Mouse (Mus musculus) neural tube, embryonic 15.5 days (tissue): ENCODE data around the gene Rtl8c. TPM values are rescaled to one million over a fixed set of nuclear protein-coding genes. Genes with fewer than 3 reads are reported as not detected.
"Not testable (repeated sequence)": the region's sequence is repeated elsewhere in the genome, so short reads cannot be mapped to it uniquely, and the experiment has no call there.

ENCODE experiments used
- ATAC-seq: fragments of 200-750 bp; cut with Nextera tagmentation; 2 replicates; pipeline ENCODE4 v1.8.0; 2017; ENCODE audit warnings: mild to moderate bottlenecking, moderate TSS enrichment, moderate library complexity; ENCODE audit not compliant: low FRiP score
- H3K27ac ChIP-seq: fragments of 300-500 bp; sonication (generic); replicated peaks from 2 replicates; pipeline ENCODE4 v1.5.1; 2015; ENCODE audit warnings: mild to moderate bottlenecking, inconsistent platforms
- H3K27me3 ChIP-seq: fragments of 300-500 bp; sonication (generic); replicated peaks from 2 replicates; pipeline ENCODE4 v1.6.1; 2015; ENCODE audit warnings: inconsistent platforms
- H3K36me3 ChIP-seq: fragments of 300-500 bp; sonication (generic); 2 replicates; pipeline ENCODE4 v1.6.1; 2015; ENCODE audit warnings: inconsistent platforms
- H3K4me1 ChIP-seq: fragments of 300-500 bp; sonication (generic); 2 replicates; pipeline ENCODE4 v1.6.1; 2015; ENCODE audit warnings: inconsistent platforms
- H3K4me2 ChIP-seq: fragments of 300-500 bp; sonication (generic); 2 replicates; pipeline ENCODE4 v1.6.1; 2015; ENCODE audit warnings: inconsistent platforms, mild to moderate bottlenecking, moderate library complexity
- H3K4me3 ChIP-seq: fragments of 300-500 bp; sonication (generic); replicated peaks from 2 replicates; pipeline ENCODE4 v1.5.1; 2015; ENCODE audit warnings: mild to moderate bottlenecking, inconsistent platforms
- H3K9ac ChIP-seq: fragments of 300-500 bp; sonication (generic); replicated peaks from 2 replicates; pipeline ENCODE4 v1.6.1; 2015; ENCODE audit warnings: mild to moderate bottlenecking, inconsistent platforms
- H3K9me3 ChIP-seq: fragments of 300-500 bp; sonication (generic); replicated peaks from 2 replicates; pipeline ENCODE4 v1.6.1; 2016; ENCODE audit warnings: inconsistent platforms
- WGBS: fragments of 180-500 bp; shearing (Covaris S2); methylation state at CpG from one replicate; pipeline ENCODE4 v1.1.7; 2015; ENCODE audit warnings: mixed read lengths; 5-methylcytosine and 5-hydroxymethylcytosine counted together
- polyA plus RNA-seq: library from polyadenylated mRNA; unstranded; fragments of >200 nt; fragmentation: Nextera tagmentation; extraction: Ambion mirVana; gene quantifications from 2 replicates; pipeline ENCODE4 v1.2.1, GENCODE M21; 2015

Rtl8c gene
- polyA plus RNA-seq: 225 and 274 TPM in 2 replicates

DNA sequence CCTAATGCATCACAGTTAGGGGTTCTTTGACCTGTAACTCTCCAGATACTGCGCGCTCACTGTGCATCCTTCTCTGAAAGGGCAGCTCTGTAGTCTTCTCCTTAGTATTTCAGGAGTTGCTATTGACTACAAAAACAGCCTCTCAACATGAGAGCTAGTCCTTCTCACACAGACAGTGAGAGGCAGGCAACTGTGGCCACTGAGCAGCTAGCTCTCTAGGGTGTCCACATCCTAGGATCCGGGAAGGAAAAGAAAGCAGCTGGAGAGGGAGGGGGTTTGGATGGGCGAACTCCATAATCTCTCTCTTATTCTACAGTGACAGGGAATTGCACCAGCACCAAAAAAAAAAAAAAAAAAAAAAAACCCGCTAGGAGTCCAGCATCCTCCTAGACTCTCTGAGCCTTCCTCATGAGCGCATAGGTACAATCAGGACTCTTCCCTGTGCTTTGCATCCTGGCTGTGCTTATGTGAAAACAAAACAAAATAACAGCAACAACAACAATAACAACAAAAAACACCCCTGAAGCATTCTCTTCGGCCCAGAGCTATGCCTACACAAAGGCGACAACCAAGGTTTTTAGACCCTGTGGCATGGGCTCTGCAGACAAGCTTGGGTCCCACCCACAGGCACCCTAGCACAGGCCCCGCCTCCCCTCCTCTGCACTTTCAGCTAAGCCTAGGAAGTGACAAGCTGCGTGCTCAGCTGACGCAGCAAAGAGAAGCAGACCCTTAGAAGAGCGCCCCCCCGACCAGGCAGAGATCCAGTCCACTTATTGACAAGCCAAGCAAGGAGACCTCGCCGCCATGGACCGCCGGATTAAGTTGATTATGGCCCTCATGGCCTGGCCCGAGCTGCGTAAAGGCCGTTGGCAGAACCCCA is at the start of gene Rtl8c:
Gene Rtl8c (plus strand): TSS at position 791 of the 880 bp plus-strand sequence.
- ATAC-seq: peak; percentile 97
- WGBS: 27% methylated on average over 19 of the region's 20 CpGs
- no peaks in the 10 kb centered on the region for H3K4me1 ChIP-seq
- peak within 1 kb of the TSS; percentile 53 for H3K4me2 ChIP-seq
- H3K36me3 ChIP-seq: no peaks in the 10 kb centered on the region
- peak within 1 kb of the TSS; percentile 51 for H3K9ac ChIP-seq
- H3K27me3 ChIP-seq: no peaks in the 10 kb centered on the region
- H3K4me3 ChIP-seq: peak within 1 kb of the TSS; percentile 49
- peak within 1 kb of the TSS; percentile 84 for H3K27ac ChIP-seq
- H3K9me3 ChIP-seq: no peaks in the 10 kb centered on the region

DNA sequence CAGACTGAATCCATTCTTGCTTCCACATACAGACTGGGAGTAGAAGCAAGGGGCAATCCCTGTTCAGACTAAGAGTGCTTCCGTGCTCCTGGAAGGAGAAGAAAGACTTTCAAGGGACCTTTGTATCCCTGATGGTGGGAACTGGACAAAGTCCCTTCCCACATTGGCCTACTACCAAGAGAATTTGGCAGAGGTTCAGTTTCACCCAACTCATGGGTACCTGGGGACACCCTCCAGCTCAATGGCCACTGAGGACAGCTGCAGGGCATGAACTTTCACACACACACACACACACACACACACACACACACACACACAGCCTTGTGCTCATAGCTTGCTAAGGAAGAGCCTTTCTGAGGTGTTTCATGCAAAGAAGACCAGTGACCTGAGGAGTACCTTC is 28.5 kb upstream of the Rtl8c start:
- no peaks in the 10 kb centered on the region for H3K27me3 ChIP-seq
- H3K27ac ChIP-seq: no peak overlapping the region
- 92% methylated on average over 1 of the region's 1 CpGs for WGBS
- no peaks in the 10 kb centered on the region for H3K36me3 ChIP-seq
- H3K9ac ChIP-seq: no peak overlapping the region
- no peak overlapping the region for H3K4me2 ChIP-seq
- H3K4me1 ChIP-seq: no peaks in the 10 kb centered on the region
- H3K4me3 ChIP-seq: no peak overlapping the region
- no peak for ATAC-seq
- H3K9me3 ChIP-seq: no peaks in the 10 kb centered on the region

DNA sequence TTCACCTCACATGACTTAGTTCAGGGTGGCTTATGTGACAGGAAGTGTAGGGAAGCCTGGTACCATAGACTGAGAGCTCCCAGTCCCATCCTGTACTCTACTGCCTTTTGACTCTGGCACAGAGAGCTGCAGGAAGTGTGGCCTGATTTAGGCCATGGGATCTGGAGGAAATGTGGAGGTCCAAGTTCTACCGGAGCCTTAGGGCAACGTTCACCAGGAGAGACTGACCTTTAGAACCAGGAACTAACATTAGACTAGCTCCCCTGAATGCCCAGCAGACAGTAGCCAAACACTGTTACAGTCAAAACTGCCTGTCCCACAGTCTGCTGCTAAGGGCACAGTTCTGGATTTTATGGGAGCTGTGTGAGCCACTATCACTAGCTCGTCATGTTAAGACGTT is 26.4 kb upstream of the Rtl8c start:
- WGBS: 91% methylated on average over 2 of the region's 4 CpGs
- not testable (repeated sequence) for H3K27me3 ChIP-seq

DNA sequence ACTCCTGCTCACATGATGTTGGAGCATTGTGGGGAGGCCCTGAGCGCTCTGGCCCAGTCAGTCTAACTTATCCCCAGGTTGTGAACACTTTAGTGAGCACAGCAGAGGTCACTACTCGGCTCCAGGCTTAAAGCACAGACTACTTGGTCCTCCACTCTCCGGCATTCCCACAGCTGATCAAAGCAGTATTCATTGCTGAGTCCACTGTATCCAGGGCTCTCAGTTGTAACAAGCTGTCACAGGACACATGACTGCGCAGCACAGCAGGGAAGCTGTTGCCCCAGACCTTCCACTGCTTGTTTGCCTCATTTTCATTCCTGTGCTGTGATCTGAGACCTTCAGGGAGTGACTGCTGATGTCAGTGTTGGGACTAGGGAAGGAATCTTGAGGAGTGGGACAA is 24.4 kb upstream of the Rtl8c start:
- WGBS: 76% methylated on average over 3 of the region's 4 CpGs
- not testable (repeated sequence) for ATAC-seq, H3K27me3 ChIP-seq

More for the DNA sequence above, 26.4 kb upstream of the Rtl8c start:
- H3K4me3 ChIP-seq, ATAC-seq, H3K27ac ChIP-seq, H3K9ac ChIP-seq, H3K4me1 ChIP-seq, H3K36me3 ChIP-seq, H3K4me2 ChIP-seq, H3K9me3 ChIP-seq: not testable (repeated sequence)

DNA sequence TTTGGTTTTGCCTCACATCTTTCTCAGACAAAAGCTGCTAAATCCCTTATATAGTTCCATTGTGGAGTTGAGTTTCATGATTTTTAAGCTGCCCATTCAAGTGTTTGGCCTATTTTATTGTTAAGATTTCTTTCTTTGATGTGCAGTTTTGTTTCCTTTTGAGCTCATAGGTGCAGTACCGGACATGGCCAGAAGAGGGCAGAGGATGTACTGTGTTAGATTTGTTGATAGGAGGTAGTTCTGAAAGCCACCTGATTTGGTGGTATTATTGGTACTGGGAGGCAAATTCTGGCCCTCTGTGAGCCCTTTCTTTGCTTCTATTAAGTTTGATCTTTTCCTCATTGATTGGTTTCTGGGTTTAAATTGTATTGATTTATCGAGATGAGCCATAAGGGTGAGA is 7.8 kb upstream of the Rtl8c start:
- not testable (repeated sequence) for H3K4me1 ChIP-seq, H3K4me2 ChIP-seq, H3K9ac ChIP-seq, H3K27ac ChIP-seq, H3K36me3 ChIP-seq, H3K27me3 ChIP-seq, H3K9me3 ChIP-seq, H3K4me3 ChIP-seq, ATAC-seq
- 42% methylated on average over 2 of the region's 2 CpGs for WGBS

More for the DNA sequence above, 24.4 kb upstream of the Rtl8c start:
- not testable (repeated sequence) for H3K4me1 ChIP-seq, H3K4me3 ChIP-seq, H3K4me2 ChIP-seq, H3K27ac ChIP-seq, H3K36me3 ChIP-seq, H3K9ac ChIP-seq, H3K9me3 ChIP-seq

DNA sequence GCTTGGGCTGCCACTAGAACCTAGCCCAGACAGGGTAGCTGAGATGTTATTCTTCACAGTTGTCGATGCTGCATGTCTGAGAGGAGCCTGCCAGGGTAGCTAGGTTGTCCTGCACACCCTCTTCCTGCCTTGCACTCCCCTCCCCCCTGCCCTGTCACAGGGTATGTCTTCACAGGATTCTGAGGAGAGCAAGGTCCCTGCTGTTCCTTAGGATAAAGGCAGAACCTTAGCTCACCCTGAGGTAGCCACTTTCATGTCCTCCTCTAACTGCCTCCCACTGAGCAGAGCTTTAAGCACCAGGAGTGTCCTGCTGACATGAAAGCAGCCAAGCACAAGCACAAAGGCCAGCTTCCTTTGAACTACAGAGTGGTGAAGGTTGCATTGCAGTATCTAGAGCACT is 1.7 kb upstream of the Rtl8c start:
- not testable (repeated sequence) for H3K27me3 ChIP-seq, ATAC-seq, H3K4me1 ChIP-seq, H3K36me3 ChIP-seq, H3K9me3 ChIP-seq, H3K27ac ChIP-seq, H3K4me3 ChIP-seq, H3K9ac ChIP-seq, H3K4me2 ChIP-seq
- 14% methylated on average over 1 of the region's 1 CpGs for WGBS

DNA sequence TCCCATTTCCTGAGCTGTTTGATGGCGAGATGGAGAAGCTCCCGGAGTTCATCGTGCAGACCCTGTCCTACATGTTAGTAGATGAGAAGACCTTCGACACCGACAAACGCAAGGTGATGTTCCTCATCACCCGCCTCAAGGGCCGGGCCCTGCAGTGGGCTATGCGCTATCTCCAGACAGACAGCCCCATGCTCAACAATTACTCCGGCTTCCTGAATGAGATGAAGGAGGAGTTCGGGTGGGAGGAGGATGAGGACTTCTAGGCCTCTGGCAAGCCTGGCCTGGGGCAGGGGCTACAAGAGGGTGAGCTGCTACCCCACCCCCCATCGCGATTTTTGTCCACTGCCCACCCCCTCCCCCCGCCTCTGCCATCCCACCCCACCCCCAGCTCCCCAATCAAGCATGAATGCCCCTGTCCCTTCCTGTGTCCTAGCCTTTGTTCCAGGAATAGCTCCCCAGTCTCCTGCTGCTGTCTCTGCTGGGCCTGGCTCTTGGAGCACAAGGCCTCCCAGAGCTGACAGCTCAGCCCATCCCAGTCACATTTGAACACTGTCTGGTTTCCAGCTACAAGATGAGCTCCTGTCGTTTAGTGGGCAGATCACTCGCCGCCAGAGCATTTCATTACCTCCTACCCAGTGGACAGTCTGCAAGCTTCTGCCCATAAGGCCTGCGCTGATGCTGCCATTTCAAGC is 436 bp downstream of the Rtl8c start:
- WGBS: 26% methylated on average over 17 of the region's 18 CpGs
- Histone ChIP-seq H3K9ac (peak overlapping the region; percentile 51), H3K9me3 (no peaks in the 10 kb centered on the region), H3K27me3 (no peaks in the 10 kb centered on the region), H3K4me3 (peak overlapping the region; percentile 49), H3K4me1 (no peaks in the 10 kb centered on the region), H3K36me3 (no peaks in the 10 kb centered on the region), H3K4me2 (peak overlapping the region; percentile 53), H3K27ac (peak overlapping the region; percentile 84)
- ATAC-seq: peak; percentile 63

DNA sequence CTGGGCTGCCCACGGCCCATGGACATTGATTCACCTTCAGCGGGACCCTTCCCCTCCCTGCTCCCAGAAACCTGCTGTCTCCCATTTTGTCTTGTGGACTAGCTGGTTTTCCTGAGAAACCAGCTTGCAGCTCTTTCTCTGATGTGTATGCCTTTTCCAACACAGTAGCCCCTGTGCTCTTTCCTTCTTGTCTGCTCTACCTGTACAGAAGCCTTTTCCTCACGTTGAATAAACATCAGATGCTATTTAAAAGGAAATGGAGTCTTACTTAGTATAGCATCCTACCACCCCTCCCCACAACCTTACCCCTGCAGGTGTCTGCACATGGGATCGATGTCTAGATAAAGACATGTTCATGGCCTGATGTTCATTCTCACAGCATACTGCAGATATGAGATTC is 1.0 kb downstream of the Rtl8c start, which contains the start of gene Gm14597:
Gene Gm14597 (minus strand): TSS at position 101 of the 400 bp plus-strand sequence.
- H3K36me3 ChIP-seq, ATAC-seq, H3K9me3 ChIP-seq, H3K27me3 ChIP-seq, H3K4me1 ChIP-seq: not testable (repeated sequence)
- 58% methylated on average over 3 of the region's 4 CpGs for WGBS
- Histone ChIP-seq H3K9ac (peak within 1 kb of the TSS; percentile 51), H3K27ac (peak within 1 kb of the TSS; percentile 84), H3K4me3 (peak within 1 kb of the TSS; percentile 49), H3K4me2 (peak within 1 kb of the TSS; percentile 53)

DNA sequence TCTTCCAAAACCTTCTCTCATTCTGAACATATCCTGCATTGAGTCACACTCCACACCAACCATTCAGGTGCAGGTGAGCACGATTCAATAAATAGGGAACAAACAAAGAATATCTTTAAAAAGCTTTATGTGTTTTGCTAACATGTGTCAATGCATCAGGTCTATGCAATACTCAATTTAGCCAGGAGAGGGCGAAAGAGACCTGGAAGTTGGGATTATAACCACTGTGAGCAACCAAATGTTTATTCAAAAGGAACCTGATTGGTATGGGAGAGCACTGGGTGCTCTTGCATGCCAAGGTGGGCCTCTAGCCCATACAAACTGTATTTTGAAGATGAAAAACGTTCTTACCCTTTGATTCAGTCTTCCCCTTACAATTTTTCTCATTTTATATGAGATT is 2.7 kb downstream of the Rtl8c start:
- H3K9me3 ChIP-seq: no peaks in the 10 kb centered on the region
- no peak overlapping the region for H3K4me2 ChIP-seq
- no peak overlapping the region for H3K27ac ChIP-seq
- H3K4me3 ChIP-seq: no peak overlapping the region
- H3K9ac ChIP-seq: no peak overlapping the region
- 2% methylated on average over 3 of the region's 3 CpGs for whole genome bisulfite sequencing
- no peak for ATAC-seq
- H3K36me3 ChIP-seq: no peaks in the 10 kb centered on the region
- H3K27me3 ChIP-seq: no peaks in the 10 kb centered on the region
- H3K4me1 ChIP-seq: no peaks in the 10 kb centered on the region

DNA sequence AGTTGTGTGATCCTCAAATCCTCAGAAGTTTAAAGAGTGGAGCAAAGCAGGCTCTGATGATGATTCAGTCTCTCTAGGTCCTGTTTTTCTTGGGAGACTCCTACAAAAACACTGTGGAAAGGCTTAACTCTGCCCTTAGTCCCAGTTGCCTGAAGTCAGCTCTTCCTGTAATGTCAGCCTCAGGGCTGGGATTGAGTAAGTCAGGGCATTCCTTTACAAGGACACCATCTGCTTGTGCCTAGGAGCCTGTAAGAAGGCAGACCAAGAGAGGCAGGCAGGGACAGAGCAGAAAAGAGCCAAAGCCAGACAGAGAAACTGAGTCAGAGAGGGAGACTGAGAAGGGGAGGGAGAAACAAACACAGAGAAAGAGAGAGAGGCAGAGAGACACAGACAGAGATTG is 3.6 kb downstream of the Rtl8c start:
- H3K4me3 ChIP-seq, H3K36me3 ChIP-seq, H3K4me2 ChIP-seq, H3K9ac ChIP-seq, ATAC-seq, H3K9me3 ChIP-seq, H3K27ac ChIP-seq, H3K4me1 ChIP-seq, H3K27me3 ChIP-seq: not testable (repeated sequence)

DNA sequence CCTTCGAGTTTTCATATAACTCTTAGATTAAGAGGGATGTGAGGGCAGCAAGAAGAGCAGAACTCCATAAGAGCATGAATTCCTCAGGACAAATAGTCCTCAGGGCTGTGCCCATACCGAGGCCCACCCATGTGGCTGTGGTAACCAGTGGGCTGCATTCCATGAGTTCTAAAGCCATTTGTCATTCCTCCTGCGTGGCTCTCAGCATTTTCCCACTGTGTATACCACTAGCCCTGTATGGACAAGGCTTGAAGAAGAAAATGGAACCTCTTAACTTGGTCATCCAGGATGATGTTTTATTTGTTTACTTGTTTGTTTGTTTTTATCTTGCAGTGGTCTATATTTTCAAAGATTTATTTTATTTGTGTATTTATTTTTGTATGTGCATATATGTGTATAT is 30.3 kb downstream of the Rtl8c start:
- not testable (repeated sequence) for H3K9ac ChIP-seq, ATAC-seq, H3K4me1 ChIP-seq, H3K36me3 ChIP-seq, H3K4me2 ChIP-seq, H3K4me3 ChIP-seq, H3K27me3 ChIP-seq, H3K27ac ChIP-seq, H3K9me3 ChIP-seq
- 55% methylated on average over 3 of the region's 3 CpGs for WGBS

DNA sequence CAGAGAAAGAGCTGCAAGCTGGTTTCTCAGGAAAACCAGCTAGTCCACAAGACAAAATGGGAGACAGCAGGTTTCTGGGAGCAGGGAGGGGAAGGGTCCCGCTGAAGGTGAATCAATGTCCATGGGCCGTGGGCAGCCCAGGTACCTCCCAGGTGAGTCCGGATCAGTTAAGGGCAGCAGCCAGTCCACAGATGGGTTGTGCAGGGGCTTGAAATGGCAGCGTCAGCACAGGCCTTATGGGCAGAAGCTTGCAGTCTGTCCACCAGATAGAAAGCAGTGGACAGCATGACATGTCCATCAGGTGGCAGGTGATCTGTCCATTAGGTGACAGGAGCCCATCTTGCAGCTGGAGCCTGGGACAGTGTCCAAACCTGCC is 34.8 kb downstream of the Rtl8c start:
- H3K27ac ChIP-seq, H3K9ac ChIP-seq, H3K4me1 ChIP-seq, H3K36me3 ChIP-seq, H3K27me3 ChIP-seq, H3K9me3 ChIP-seq: not testable (repeated sequence)
- peak overlapping the region; percentile 47 for H3K4me2 ChIP-seq
- 51% methylated on average over 3 of the region's 4 CpGs for whole genome bisulfite sequencing
- 0 out of 2 replicates have a peak, but pooled peaks have one; percentile 13 for ATAC-seq
- peak overlapping the region; percentile 31 for H3K4me3 ChIP-seq
